Mouse (Mus musculus): ENCODE measurements at regions not wholly inside any gene's neighbourhood (a gene's known extent, or its start where the extent isn't known, plus 50 kb on each side); places are given as distances from the start of the nearest gene placed in this dataset.
A peak's percentile ranks its signal among the peaks of the same experiment; 100 is the strongest.

GRCm38 (mm10) chr6:49633470-49634095 lies 188.9 kb upstream of the Npy start:
- ATAC-seq (replicated peaks; ENCODE audit: poor library complexity, severe bottlenecking): no peak

DNA sequence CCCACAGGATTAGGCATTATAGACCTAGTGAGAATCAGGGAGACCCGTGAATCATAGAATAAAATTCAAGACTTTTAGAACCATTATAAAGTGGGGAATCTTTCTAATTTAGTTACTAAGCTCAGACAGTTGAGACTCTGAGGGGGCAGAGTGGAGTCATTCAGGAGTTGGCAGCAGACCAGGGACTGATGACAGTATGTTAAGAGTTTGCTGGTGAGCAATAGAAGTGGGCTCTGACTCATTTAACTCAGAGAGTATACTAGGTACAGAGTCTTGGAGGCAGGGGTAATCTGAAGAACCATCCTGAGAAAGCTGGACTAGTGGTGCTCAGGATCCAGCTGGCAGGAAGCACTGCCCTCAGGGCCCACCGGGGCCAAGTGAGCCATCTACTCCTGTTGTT lies 184.9 kb upstream of the Npy start:
- ATAC-seq (replicated peaks; ENCODE audit: poor library complexity, severe bottlenecking): no peak

DNA sequence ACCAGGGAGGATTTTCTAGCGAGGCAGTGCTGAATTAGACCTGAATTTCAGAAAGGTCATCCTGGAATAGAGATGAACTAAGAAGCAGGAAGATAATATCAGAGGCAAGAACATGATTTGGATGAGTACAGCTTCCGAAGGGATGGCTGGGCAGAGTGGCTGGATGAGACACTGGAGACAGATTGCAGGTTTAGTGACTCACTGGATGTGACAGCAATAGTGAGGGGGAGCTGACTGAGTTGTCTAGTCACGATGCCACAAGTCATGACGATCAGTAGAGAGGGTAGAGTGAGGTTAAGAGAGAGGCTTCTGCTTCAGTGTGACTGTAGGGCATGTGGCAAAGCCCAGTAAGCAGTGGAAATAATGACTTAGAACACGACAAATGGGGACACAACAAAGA lies 181.3 kb upstream of the Npy start:
- no peak for ATAC-seq (replicated peaks; ENCODE audit: poor library complexity, severe bottlenecking)

DNA sequence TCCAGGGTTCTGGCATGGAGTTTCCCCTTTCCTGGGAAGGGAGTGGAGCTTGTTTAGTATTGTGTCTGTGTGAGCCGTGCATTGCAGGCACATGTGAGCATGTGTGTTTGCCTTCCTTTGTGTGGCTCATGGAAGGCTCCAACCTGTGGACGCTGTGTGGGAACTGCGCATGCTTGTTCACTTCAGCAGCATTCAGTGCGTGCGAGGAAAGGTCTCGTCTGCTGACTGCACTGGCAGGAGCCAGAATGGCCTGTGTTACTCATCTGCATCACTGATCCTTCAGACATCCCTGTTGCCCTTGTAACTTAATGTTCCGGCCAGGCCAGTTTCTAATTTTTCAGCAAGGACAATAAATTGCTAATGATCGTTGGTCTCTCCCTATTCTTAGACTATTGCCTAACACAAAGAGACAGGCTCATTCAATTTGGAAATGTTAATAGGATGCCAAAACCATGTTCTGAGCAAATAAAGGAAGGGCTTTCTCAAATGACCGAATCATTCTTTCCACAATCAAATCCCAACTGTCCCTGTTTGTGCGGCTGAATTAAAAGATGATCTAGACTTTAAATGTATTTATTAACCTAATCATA lies 167.9 kb upstream of the Npy start:
- ATAC-seq (replicated peaks; ENCODE audit: poor library complexity, severe bottlenecking): no peak

GRCm38 (mm10) chr6:49655241-49655640 lies 167.3 kb upstream of the Npy start:
- ATAC-seq (replicated peaks; ENCODE audit: poor library complexity, severe bottlenecking): no peak

GRCm38 (mm10) chr6:49656359-49657280 lies 165.9 kb upstream of the Npy start:
- peak; percentile 82 for ATAC-seq (replicated peaks; ENCODE audit: poor library complexity, severe bottlenecking)

GRCm38 (mm10) chr6:49657988-49658387 lies 164.5 kb upstream of the Npy start:
- ATAC-seq (replicated peaks; ENCODE audit: poor library complexity, severe bottlenecking): no peak

DNA sequence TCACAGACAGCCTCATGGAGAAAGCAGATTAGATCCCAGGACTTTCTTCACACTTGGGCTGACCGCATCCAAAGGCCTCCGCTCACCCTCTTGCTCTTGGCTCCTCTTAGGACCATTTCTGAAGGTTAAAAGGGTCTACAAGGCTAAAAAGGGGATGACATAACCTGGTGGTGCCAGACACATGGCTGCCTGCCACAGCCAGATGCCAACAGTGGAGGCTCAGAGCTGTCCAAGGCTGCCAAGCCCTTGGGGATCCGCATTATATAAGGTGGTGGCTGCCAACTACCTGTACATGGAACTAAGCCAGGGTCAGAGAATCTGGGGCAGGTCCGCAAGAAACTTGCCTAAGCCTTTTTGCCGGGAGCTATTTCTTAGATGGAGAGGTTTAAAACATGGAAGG lies 151.5 kb upstream of the Npy start:
- no peak for ATAC-seq (replicated peaks; ENCODE audit: poor library complexity, severe bottlenecking)

GRCm38 (mm10) chr6:49671912-49672311 lies 150.6 kb upstream of the Npy start:
- no peak for ATAC-seq (replicated peaks; ENCODE audit: poor library complexity, severe bottlenecking)

- ATAC-seq (replicated peaks; ENCODE audit: poor library complexity, severe bottlenecking): no peak
Measured at GRCm38 (mm10) chr6:49686776-49687175, 135.7 kb upstream of the Npy start.

- ATAC-seq (replicated peaks; ENCODE audit: poor library complexity, severe bottlenecking): peak; percentile 48
Measured at GRCm38 (mm10) chr6:49692032-49692539, 130.4 kb upstream of the Npy start.

DNA sequence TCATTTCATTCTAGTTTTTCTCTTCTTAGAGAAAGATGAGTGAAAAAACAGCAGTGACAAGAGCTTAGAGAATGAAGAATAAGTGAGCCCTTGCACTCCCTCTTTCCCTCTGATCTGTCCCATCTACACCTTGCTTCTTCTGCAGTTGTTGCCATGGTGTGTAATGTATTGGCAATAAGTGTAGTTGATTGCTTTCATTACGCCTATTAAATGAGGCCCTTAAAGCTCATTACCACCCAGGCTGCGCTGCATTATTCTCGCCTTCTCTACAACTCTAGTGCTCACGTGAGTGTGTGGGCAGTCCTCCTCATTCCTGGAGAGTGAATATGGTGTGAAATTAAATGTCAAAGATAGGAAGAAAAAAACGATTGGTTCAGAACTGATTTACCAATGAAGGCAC lies 127.7 kb upstream of the Npy start:
- no peak for ATAC-seq (replicated peaks; ENCODE audit: poor library complexity, severe bottlenecking)

DNA sequence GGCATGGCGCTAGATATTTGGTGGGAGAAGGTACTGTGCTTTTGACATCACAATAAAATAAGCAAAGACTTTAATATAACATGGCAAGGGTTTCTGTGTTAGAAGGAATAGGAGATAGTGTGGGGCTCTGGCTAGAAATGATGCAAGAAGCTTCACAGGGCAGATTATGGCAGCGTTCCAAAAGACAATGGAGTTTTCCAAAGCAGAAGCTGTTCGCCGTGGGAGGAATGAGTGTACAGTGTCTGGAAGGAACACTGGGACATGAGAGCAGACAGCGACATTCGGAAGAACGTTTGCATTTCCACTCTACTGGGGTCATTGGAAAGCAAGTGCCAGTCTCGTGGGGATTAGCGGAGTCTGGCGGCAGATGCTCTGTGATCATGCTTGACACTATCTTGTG lies 125.5 kb upstream of the Npy start:
- no peak for ATAC-seq (replicated peaks; ENCODE audit: poor library complexity, severe bottlenecking)

- ATAC-seq (replicated peaks; ENCODE audit: poor library complexity, severe bottlenecking): no peak
Measured at GRCm38 (mm10) chr6:49701453-49701852, 121.1 kb upstream of the Npy start.

GRCm38 (mm10) chr6:49712980-49713379 lies 109.5 kb upstream of the Npy start:
- ATAC-seq (replicated peaks; ENCODE audit: poor library complexity, severe bottlenecking): no peak

- ATAC-seq (replicated peaks; ENCODE audit: poor library complexity, severe bottlenecking): no peak
Measured at GRCm38 (mm10) chr6:49716520-49716919, 106.0 kb upstream of the Npy start.

DNA sequence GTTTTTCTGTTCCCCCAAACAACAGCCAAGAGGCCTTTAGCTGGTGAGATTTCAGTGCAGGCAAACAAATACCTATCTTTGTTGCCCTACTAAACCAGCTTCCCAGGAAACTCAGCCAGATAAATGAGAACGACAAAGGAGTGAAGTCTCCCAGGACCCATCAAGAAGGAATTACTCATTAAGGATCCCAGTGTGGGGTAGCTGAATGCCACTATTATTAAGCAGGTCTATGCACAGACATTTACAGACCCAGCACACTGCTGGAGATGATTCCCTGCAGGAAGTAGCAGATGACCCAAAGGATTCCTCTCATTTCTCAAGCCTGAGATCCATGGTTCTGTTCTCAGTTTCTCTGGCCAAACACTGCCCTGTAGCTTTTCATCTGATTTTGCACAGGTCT lies 105.6 kb upstream of the Npy start:
- ATAC-seq (replicated peaks; ENCODE audit: poor library complexity, severe bottlenecking): no peak

DNA sequence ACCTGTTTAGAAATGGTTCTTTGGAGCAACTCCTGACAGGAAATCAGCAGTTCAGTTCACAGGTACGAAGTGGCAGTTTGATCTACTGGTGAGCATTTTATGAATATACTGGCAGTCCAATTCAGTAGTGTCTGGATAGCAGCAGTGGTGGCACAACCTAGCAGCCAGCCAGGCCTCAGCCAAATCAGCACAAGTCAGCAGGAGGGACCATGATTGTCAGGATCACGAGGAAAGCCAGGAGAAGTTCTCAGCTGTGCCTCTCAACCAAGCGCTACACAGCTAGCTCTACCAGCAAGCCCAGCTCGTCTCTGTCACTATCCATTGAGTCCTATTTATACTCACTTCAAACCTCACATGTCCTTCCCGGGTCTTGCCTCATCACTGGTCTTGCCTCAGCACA lies 89.3 kb upstream of the Npy start:
- no peak for ATAC-seq (replicated peaks; ENCODE audit: poor library complexity, severe bottlenecking)

- peak; percentile 44 for ATAC-seq (replicated peaks; ENCODE audit: poor library complexity, severe bottlenecking)
Measured at GRCm38 (mm10) chr6:49743157-49743556, 79.4 kb upstream of the Npy start.

GRCm38 (mm10) chr6:49745301-49745700 lies 77.2 kb upstream of the Npy start:
- ATAC-seq (replicated peaks; ENCODE audit: poor library complexity, severe bottlenecking): no peak

DNA sequence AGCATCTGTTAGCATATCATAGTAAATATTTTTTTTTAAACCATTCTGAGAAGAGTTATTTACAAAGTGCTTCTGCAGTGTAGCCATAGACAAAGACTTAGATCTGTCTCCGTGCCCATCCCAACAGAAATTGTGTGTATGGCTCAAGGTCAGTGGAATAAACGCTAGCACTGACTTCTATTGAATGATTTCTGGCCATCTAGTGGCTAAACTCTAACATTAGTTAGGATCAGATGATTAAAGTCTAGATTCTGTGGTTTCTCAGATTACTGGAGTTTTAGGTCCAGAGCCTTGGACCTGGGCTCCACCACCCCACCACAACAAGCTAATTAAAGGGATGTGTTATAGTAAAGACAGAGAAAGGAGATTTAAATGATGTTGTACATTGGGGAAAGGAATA lies 72.0 kb upstream of the Npy start:
- ATAC-seq (replicated peaks; ENCODE audit: poor library complexity, severe bottlenecking): no peak
